Mouse (Mus musculus) kidney, adult 18-20 months (tissue): ENCODE data around the gene Tnfsf14.

Experiments
- DNase-seq: peaks from one replicate; pipeline ENCODE4 v3.0.0; 2021

Tnfsf14 gene

GRCm38 (mm10) chr17:57198252-57198651 lies 4.3 kb upstream of the Tnfsf14 start:
- no peak for DNase-seq

GRCm38 (mm10) chr17:57195326-57196010 lies 1.5 kb upstream of the Tnfsf14 start:
- DNase-seq: no peak

- DNase-seq: no peak
Observed at GRCm38 (mm10) chr17:57194771-57195170, 794 bp upstream of the Tnfsf14 start.

- no peak for DNase-seq
Observed at GRCm38 (mm10) chr17:57188510-57189192, 5.3 kb downstream of the Tnfsf14 start.

- DNase-seq: no peak
Observed at GRCm38 (mm10) chr17:57185641-57186040, 8.3 kb downstream of the Tnfsf14 start.

- DNase-seq: no peak
Observed at GRCm38 (mm10) chr17:57182871-57183270, 11.1 kb downstream of the Tnfsf14 start.

- peak; percentile 27 for DNase-seq
Observed at GRCm38 (mm10) chr17:57180363-57180762, 13.6 kb downstream of the Tnfsf14 start.

- no peak for DNase-seq
Observed at GRCm38 (mm10) chr17:57173351-57173750, 20.6 kb downstream of the Tnfsf14 start.

GRCm38 (mm10) chr17:57172378-57172777 lies 21.6 kb downstream of the Tnfsf14 start:
- no peak for DNase-seq

GRCm38 (mm10) chr17:57170616-57171260 lies 23.2 kb downstream of the Tnfsf14 start:
- DNase-seq: no peak

GRCm38 (mm10) chr17:57166800-57167791 lies 26.9 kb downstream of the Tnfsf14 start:
- DNase-seq: peak; percentile 89

- no peak for DNase-seq
Observed at GRCm38 (mm10) chr17:57153787-57154186, 40.2 kb downstream of the Tnfsf14 start.

GRCm38 (mm10) chr17:57153006-57153405 lies 41.0 kb downstream of the Tnfsf14 start:
- DNase-seq: no peak

GRCm38 (mm10) chr17:57148994-57149803 lies 44.8 kb downstream of the Tnfsf14 start, which contains the start of gene Cd70:
Gene Cd70, minus strand, starts transcription at chr17:57149777.
- no peak for DNase-seq

GRCm38 (mm10) chr17:57148343-57148742 lies 45.6 kb downstream of the Tnfsf14 start:
- no peak for DNase-seq

- DNase-seq: no peak
Observed at GRCm38 (mm10) chr17:57145115-57145514, 48.9 kb downstream of the Tnfsf14 start.

- DNase-seq: no peak
Observed at GRCm38 (mm10) chr17:57143704-57144103, 50.3 kb downstream of the Tnfsf14 start.

- no peak for DNase-seq
Observed at GRCm38 (mm10) chr17:57139708-57140107, 54.3 kb downstream of the Tnfsf14 start.
